Mouse (Mus musculus) telencephalon, adult 2 months (tissue): ENCODE measurements around the gene Scarf1.
"Not testable (repeated sequence)": the region's sequence is repeated elsewhere in the genome, so short reads cannot be mapped to it uniquely, and the experiment has no call there.

ENCODE experiments used
- DNase-seq: peaks from one replicate; pipeline ENCODE4 v3.0.0-alpha.2; 2011; ENCODE audit warnings: low read depth, low spot score

Gene Scarf1

GRCm38 (mm10) chr11:75537491-75538183 lies 24.3 kb downstream of the Scarf1 start:
- no peak for DNase-seq

- no peak for DNase-seq
Observed at GRCm38 (mm10) chr11:75538184-75538969, 25.0 kb downstream of the Scarf1 start.

- DNase-seq = no peak
Observed at GRCm38 (mm10) chr11:75538970-75539299, 25.6 kb downstream of the Scarf1 start.

GRCm38 (mm10) chr11:75540209-75540608 lies 26.9 kb downstream of the Scarf1 start:
- no peak for DNase-seq

- DNase-seq = peak; percentile 60
Observed at GRCm38 (mm10) chr11:75540710-75541581, 27.6 kb downstream of the Scarf1 start.

- no peak for DNase-seq
Observed at GRCm38 (mm10) chr11:75544713-75545112, 31.4 kb downstream of the Scarf1 start.

- no peak for DNase-seq
Observed at GRCm38 (mm10) chr11:75546057-75546456, 32.7 kb downstream of the Scarf1 start.

- DNase-seq = no peak
Observed at GRCm38 (mm10) chr11:75549658-75550111, 36.3 kb downstream of the Scarf1 start.

- DNase-seq = no peak
Observed at GRCm38 (mm10) chr11:75550200-75550946, 37.0 kb downstream of the Scarf1 start.

GRCm38 (mm10) chr11:75551321-75551720 lies 38.0 kb downstream of the Scarf1 start:
- no peak for DNase-seq

GRCm38 (mm10) chr11:75551961-75552441 lies 38.7 kb downstream of the Scarf1 start:
- no peak for DNase-seq

GRCm38 (mm10) chr11:75552906-75553482 lies 39.7 kb downstream of the Scarf1 start:
- DNase-seq = no peak

GRCm38 (mm10) chr11:75556006-75556405 lies 42.7 kb downstream of the Scarf1 start:
- not testable (repeated sequence) for DNase-seq

- DNase-seq = no peak
Observed at GRCm38 (mm10) chr11:75557142-75557541, 43.8 kb downstream of the Scarf1 start.

GRCm38 (mm10) chr11:75558101-75558500 lies 44.8 kb downstream of the Scarf1 start:
- no peak for DNase-seq

- peak; percentile 55 for DNase-seq
Observed at GRCm38 (mm10) chr11:75559870-75560504, 46.6 kb downstream of the Scarf1 start.

- DNase-seq = no peak
Observed at GRCm38 (mm10) chr11:75560530-75561409, 47.4 kb downstream of the Scarf1 start.

GRCm38 (mm10) chr11:75561410-75561791 lies 48.1 kb downstream of the Scarf1 start:
- no peak for DNase-seq

GRCm38 (mm10) chr11:75562840-75563239 lies 49.5 kb downstream of the Scarf1 start:
- no peak for DNase-seq
